In genomic region chr12:96129870-96130454, GRCm38 (mm10) we compare ENCODE assay signal across 20 mouse cellular contexts.
DNase-seq lines count a peak whose midpoint lies in the region; ATAC-seq and TF ChIP-seq lines count a peak whose summit lies in the region.
"Had no signal": no experiment of that assay in that cellular context is flagged by ENCODE, and none has a peak within 500 bp of the region (broad histone marks: within the 10 kb centered on the region; RNA-seq: fewer than 3 reads in every experiment).

No protein-coding gene starts in this region.

- H3K27ac ChIP-seq in forebrain, embryonic 14.5 days (ENCODE audit: low read depth, low read length) = no peak overlapping the region
- H3K27ac ChIP-seq in forebrain, embryonic 13.5 days = no peak overlapping the region
- H3K27ac ChIP-seq in hindbrain, embryonic 13.5 days = no peak overlapping the region
- H3K27ac ChIP-seq in midbrain, embryonic 14.5 days (replicated peaks; ENCODE audit: low read depth, low read length) = no peak overlapping the region
- no peak overlapping the region for H3K27ac ChIP-seq in thymus, adult 2 months (ENCODE audit: control insufficient read depth, insufficient read depth, low read length)
- H3K27ac ChIP-seq: embryonic facial prominence, embryonic 15.5 days; heart, embryonic 10.5 days; hindbrain, embryonic 15.5 days; limb, embryonic 12.5 days; liver, embryonic 13.5 days had no signal

- H3K9ac ChIP-seq in forebrain, embryonic 14.5 days (ENCODE audit: low read length) = no peak overlapping the region
- no peak overlapping the region for H3K9ac ChIP-seq in forebrain, embryonic 13.5 days
- no peak overlapping the region for H3K9ac ChIP-seq in hindbrain, embryonic 13.5 days
- H3K9ac ChIP-seq in midbrain, embryonic 14.5 days (replicated peaks; ENCODE audit: low read length) = no peak overlapping the region
- H3K9ac ChIP-seq: embryonic facial prominence, embryonic 15.5 days; hindbrain, embryonic 15.5 days; limb, embryonic 12.5 days; liver, embryonic 13.5 days; lung, embryonic 14.5 days had no signal

- ATAC-seq in forebrain, embryonic 14.5 days = peak; percentile 40; the same call in 1 of the 2 replicates
- ATAC-seq in forebrain, embryonic 13.5 days = no peak
- peak; percentile 49 for ATAC-seq in hindbrain, embryonic 13.5 days (ENCODE audit: low FRiP score)
- ATAC-seq in midbrain, embryonic 14.5 days (ENCODE audit: low FRiP score, low TSS enrichment) = peak; percentile 68; the same call in 1 of the 2 replicates

- H3K4me1 ChIP-seq in forebrain, embryonic 14.5 days (ENCODE audit: control insufficient read depth, insufficient read depth, low read length) = 0 out of 2 replicates have a peak, but pooled peaks cover 3% of the 10 kb centered on the region
- peaks cover 3% of the 10 kb centered on the region; the same call in 1 of the 2 replicates for H3K4me1 ChIP-seq in forebrain, embryonic 13.5 days
- H3K4me1 ChIP-seq in hindbrain, embryonic 13.5 days (replicated peaks) = peaks cover 6% of the 10 kb centered on the region
- no peaks in the 10 kb centered on the region; the same call in 1 of the 2 replicates for H3K4me1 ChIP-seq in midbrain, embryonic 14.5 days (ENCODE audit: control insufficient read depth, insufficient read depth, low read length)
- no peaks in the 10 kb centered on the region for H3K4me1 ChIP-seq in thymus, adult 2 months (replicated peaks; ENCODE audit: control insufficient read depth, insufficient read depth, low read length)
- H3K4me1 ChIP-seq: embryonic facial prominence, embryonic 15.5 days; heart, embryonic 10.5 days; hindbrain, embryonic 15.5 days; liver, embryonic 13.5 days had no signal

- H3K27me3 ChIP-seq in forebrain, embryonic 14.5 days (replicated peaks; ENCODE audit: control insufficient read depth, insufficient read depth, low read length) = no peaks in the 10 kb centered on the region
- no peaks in the 10 kb centered on the region for H3K27me3 ChIP-seq in forebrain, embryonic 13.5 days
- H3K27me3 ChIP-seq in hindbrain, embryonic 13.5 days = no peaks in the 10 kb centered on the region
- no peaks in the 10 kb centered on the region for H3K27me3 ChIP-seq in midbrain, embryonic 14.5 days (ENCODE audit: control insufficient read depth, insufficient read depth, low read length)
- no peaks in the 10 kb centered on the region for H3K27me3 ChIP-seq in thymus, adult 2 months (ENCODE audit: control insufficient read depth, insufficient read depth, low read length)
- H3K27me3 ChIP-seq: embryonic facial prominence, embryonic 15.5 days; hindbrain, embryonic 15.5 days; limb, embryonic 12.5 days; liver, embryonic 13.5 days had no signal

- no peak for TF ChIP-seq CTCF in brain, embryonic 14.5 days (IDR thresholded peaks at IDR 0.05; ENCODE audit: borderline replicate concordance, extremely low read depth, insufficient read depth, insufficient read length)
- no peak for TF ChIP-seq CTCF in thymus, adult 2 months (IDR thresholded peaks at IDR 0.05; ENCODE audit: borderline replicate concordance, control insufficient read depth, extremely low read depth, insufficient read depth, low read length, poor library complexity)

- H3K9me3 ChIP-seq in forebrain, embryonic 14.5 days (replicated peaks; ENCODE audit: control insufficient read depth, low read length) = no peaks in the 10 kb centered on the region
- H3K9me3 ChIP-seq in forebrain, embryonic 13.5 days (replicated peaks) = no peaks in the 10 kb centered on the region
- H3K9me3 ChIP-seq in hindbrain, embryonic 13.5 days = no peaks in the 10 kb centered on the region
- H3K9me3 ChIP-seq in midbrain, embryonic 14.5 days (ENCODE audit: control insufficient read depth, low read length) = no peaks in the 10 kb centered on the region
- H3K9me3 ChIP-seq: embryonic facial prominence, embryonic 15.5 days; heart, embryonic 10.5 days; hindbrain, embryonic 15.5 days; limb, embryonic 12.5 days; liver, embryonic 13.5 days had no signal

- H3K36me3 ChIP-seq in forebrain, embryonic 14.5 days (ENCODE audit: control insufficient read depth, insufficient read depth, low read length) = no peaks in the 10 kb centered on the region
- no peaks in the 10 kb centered on the region for H3K36me3 ChIP-seq in forebrain, embryonic 13.5 days (ENCODE audit: poor library complexity, severe bottlenecking)
- H3K36me3 ChIP-seq in hindbrain, embryonic 13.5 days = no peaks in the 10 kb centered on the region
- H3K36me3 ChIP-seq in midbrain, embryonic 14.5 days (ENCODE audit: control insufficient read depth, insufficient read depth, low read length) = no peaks in the 10 kb centered on the region
- no peaks in the 10 kb centered on the region for H3K36me3 ChIP-seq in thymus, adult 2 months (ENCODE audit: control insufficient read depth, insufficient read depth, low read length)
- H3K36me3 ChIP-seq: embryonic facial prominence, embryonic 15.5 days; heart, embryonic 10.5 days; hindbrain, embryonic 15.5 days; limb, embryonic 12.5 days; liver, embryonic 13.5 days had no signal

- H3K4me3 ChIP-seq in forebrain, embryonic 14.5 days (ENCODE audit: low read depth, low read length) = no peak overlapping the region
- H3K4me3 ChIP-seq in forebrain, embryonic 13.5 days = no peak overlapping the region
- H3K4me3 ChIP-seq in hindbrain, embryonic 13.5 days = no peak overlapping the region
- H3K4me3 ChIP-seq in midbrain, embryonic 14.5 days (replicated peaks; ENCODE audit: low read depth, low read length) = no peak overlapping the region
- H3K4me3 ChIP-seq in thymus, adult 2 months (ENCODE audit: control insufficient read depth, insufficient read depth, low read length) = no peak overlapping the region
- H3K4me3 ChIP-seq: embryonic facial prominence, embryonic 15.5 days; heart, embryonic 10.5 days; hindbrain, embryonic 15.5 days; limb, embryonic 12.5 days; liver, embryonic 13.5 days had no signal

- H3K4me2 ChIP-seq in forebrain, embryonic 14.5 days (ENCODE audit: low read length) = no peak overlapping the region
- no peak overlapping the region for H3K4me2 ChIP-seq in forebrain, embryonic 13.5 days
- H3K4me2 ChIP-seq in hindbrain, embryonic 13.5 days = no peak overlapping the region
- no peak overlapping the region for H3K4me2 ChIP-seq in midbrain, embryonic 14.5 days (ENCODE audit: low read length)
- H3K4me2 ChIP-seq: embryonic facial prominence, embryonic 15.5 days; hindbrain, embryonic 15.5 days; limb, embryonic 12.5 days; liver, embryonic 13.5 days; lung, embryonic 14.5 days had no signal

- 42% methylated on average over 4 of the region's 4 CpGs for WGBS in forebrain, embryonic 14.5 days
- WGBS in forebrain, embryonic 13.5 days = 38% methylated on average over 4 of the region's 4 CpGs
- WGBS in hindbrain, embryonic 13.5 days = 22% methylated on average over 4 of the region's 4 CpGs
- WGBS in midbrain, embryonic 14.5 days = 22% methylated on average over 4 of the region's 4 CpGs
- WGBS in thymus, adult 2 months = 94% methylated on average over 4 of the region's 4 CpGs

- DNase-seq in forebrain, embryonic 14.5 days (ENCODE audit: low spot score) = peak; percentile 23
- DNase-seq in brain, embryonic 14.5 days (ENCODE audit: low read depth) = peak; percentile 69
- DNase-seq in midbrain, embryonic 14.5 days = peak; percentile 60
- no peak for DNase-seq in spleen, postnatal 4 days (ENCODE audit: low spot score in 2 of 2)
- no peak for DNase-seq in layer of hippocampus, adult 9-10 months (ENCODE audit: low spot score)
- no peak for DNase-seq in thymus, adult 2 months
- DNase-seq: B cell, adult 2 months; cerebellum, adult 8-10 months; kidney, adult 11 months; liver, embryonic 13.5 days; lung, embryonic 14.5 days; lung, postnatal 36 days; right cerebral cortex, postnatal 4 days; thymus, postnatal 25 days had no signal

- TF ChIP-seq POLR2A in brain, embryonic 14.5 days (IDR thresholded peaks at IDR 0.05; ENCODE audit: borderline replicate concordance, extremely low read depth, insufficient read depth, insufficient read length, poor library complexity, severe bottlenecking) = no peak
- no peak for TF ChIP-seq POLR2A in thymus, adult 2 months (IDR thresholded peaks at IDR 0.05; ENCODE audit: control insufficient read depth, extremely low read depth, insufficient read depth, low read length, poor library complexity)

Comparison
In these comparisons a context has a peak if more than half of its experiments do, and no peak if none do; other contexts are left out.
1. DNase-seq: peak in forebrain, embryonic 14.5 days (single experiment), brain, embryonic 14.5 days (single experiment) and midbrain, embryonic 14.5 days (single experiment); none in spleen, postnatal 4 days (0 of 2), layer of hippocampus, adult 9-10 months (single experiment) and thymus, adult 2 months (single experiment).